Comparison of ENCODE assay signal across 17 mouse cellular contexts in genomic region chr3:105865122-105865521, GRCm38 (mm10). TPM values are rescaled to one million over a fixed set of nuclear protein-coding genes. Genes with fewer than 3 reads are reported as not detected.
DNase-seq lines count a peak whose midpoint lies in the region; ATAC-seq and TF ChIP-seq lines count a peak whose summit lies in the region.
"Had no signal": no experiment of that assay in that cellular context is flagged by ENCODE, and none has a peak within 500 bp of the region (broad histone marks: within the 10 kb centered on the region; RNA-seq: fewer than 3 reads in every experiment).

No protein-coding gene starts in this region.

- no peak for TF ChIP-seq RAD21 in CH12.LX (IDR thresholded peaks at IDR 0.05; ENCODE audit: low read depth, low read length)

- no peaks in the 10 kb centered on the region for H3K79me2 ChIP-seq in CH12.LX (replicated peaks; ENCODE audit: control insufficient read depth, extremely low read depth, insufficient read depth, poor library complexity, severe bottlenecking)

- H3K4me3 ChIP-seq in CH12.LX (replicated peaks in 1 of 3; ENCODE audit: low read depth in 2 of 3, low read length in 2 of 3, poor library complexity in 1 of 3) = no peak overlapping the region
- no peak overlapping the region for H3K4me3 ChIP-seq in brown adipose tissue, adult 24 weeks (ENCODE audit: insufficient read depth, low read depth, low read length)
- H3K4me3 ChIP-seq: liver, embryonic 13.5 days; megakaryocyte, embryonic 14.5 days; myocyte had no signal

- TF ChIP-seq EP300 in CH12.LX (IDR thresholded peaks at IDR 0.05; ENCODE audit: low read length) = no peak

- DNase-seq in layer of hippocampus, adult 18-20 months (ENCODE audit: low spot score in 2 of 2) = peak; percentile 20 to 21
- DNase-seq in layer of hippocampus, postnatal 25 days (ENCODE audit: extremely low spot score in 1 of 2, low spot score in 1 of 2) = no peak
- no peak for DNase-seq in CH12.LX (ENCODE audit: extremely low read depth)
- DNase-seq in Muller cell, postnatal 12 days (ENCODE audit: inconsistent ontology term) = no peak
- no peak for DNase-seq in heart, postnatal 14 days
- no peak for DNase-seq in adrenal gland, postnatal 4 days (ENCODE audit: low spot score in 2 of 2)
- DNase-seq: adrenal gland, postnatal 14 days; cerebellum, adult 2 months; heart, adult 18-20 months; heart, postnatal 4 days; liver, embryonic 13.5 days had no signal

- H3K4me2 ChIP-seq in CH12.LX (ENCODE audit: insufficient read depth, low read depth, poor library complexity, severe bottlenecking) = peak overlapping the region; percentile 9
- H3K4me2 ChIP-seq: liver, embryonic 13.5 days had no signal

- peak; percentile 46; the same call in 1 of the 2 replicates for ATAC-seq in megakaryocyte-erythroid progenitor cell, adult 5-6 weeks (replicated peaks; ENCODE audit: low FRiP score, low TSS enrichment, poor library complexity, severe bottlenecking)
- ATAC-seq: forebrain, embryonic 16.5 days had no signal

- H3K27ac ChIP-seq in CH12.LX (ENCODE audit: insufficient read depth, low read depth) = no peak overlapping the region
- H3K27ac ChIP-seq in brown adipose tissue, adult 24 weeks (replicated peaks; ENCODE audit: low read depth, low read length) = 0 out of 2 replicates have a peak overlapping the region, but pooled peaks have one; percentile 20
- H3K27ac ChIP-seq: liver, embryonic 13.5 days had no signal

- no peaks in the 10 kb centered on the region for H3K27me3 ChIP-seq in CH12.LX (replicated peaks)
- H3K27me3 ChIP-seq: liver, embryonic 13.5 days; megakaryocyte, embryonic 14.5 days had no signal

- peak overlapping the region; percentile 20; the same call in 1 of the 2 replicates for H3K9ac ChIP-seq in CH12.LX (ENCODE audit: insufficient read depth, low read depth)
- H3K9ac ChIP-seq: liver, embryonic 13.5 days had no signal

- H3K4me1 ChIP-seq in CH12.LX (ENCODE audit: control insufficient read depth in 1 of 2, insufficient read depth in 2 of 2) = peaks cover 21 to 45% of the 10 kb centered on the region in 2 experiments
- peaks cover 25% of the 10 kb centered on the region for H3K4me1 ChIP-seq in brown adipose tissue, adult 24 weeks (ENCODE audit: control insufficient read depth, insufficient read depth, insufficient read length, low read length)

- TF ChIP-seq POLR2A in CH12.LX (IDR thresholded peaks at IDR 0.05; ENCODE audit: low read depth, low read length) = no peak

- no peaks in the 10 kb centered on the region for H3K9me3 ChIP-seq in CH12.LX (replicated peaks; ENCODE audit: low read length)
- H3K9me3 ChIP-seq: liver, embryonic 13.5 days; megakaryocyte, embryonic 14.5 days had no signal

- no peak for TF ChIP-seq CTCF in CH12.LX (conservative IDR thresholded peaks at IDR 0.05 in 1 of 2, IDR thresholded peaks at IDR 0.05 in 1 of 2; ENCODE audit: low read depth in 2 of 2, low read length in 2 of 2)

- in situ Hi-C loops in CH12.LX (cut with MboI; ENCODE audit: low pct_ligation_motif_present, low pct_unique_long_range_greater_than_20kb, low sequenced_read_pairs) = no loop called here

- dilution Hi-C loops in CH12.LX (cut with MboI; ENCODE audit: extremely low pct_ligation_motif_present, extremely low pct_unique_long_range_greater_than_20kb, low sequenced_read_pairs) = no loop called here

- intact Hi-C loops in heart, postnatal 14 days (cut with DNase I) = no loop called here

- no peaks in the 10 kb centered on the region for H3K36me3 ChIP-seq in CH12.LX (replicated peaks in 1 of 2; ENCODE audit: control insufficient read depth in 1 of 2, insufficient read depth in 1 of 2, low read length in 1 of 2)
- H3K36me3 ChIP-seq: liver, embryonic 13.5 days had no signal

TF ChIP-seq in CH12.LX, 34 proteins besides CTCF, POLR2A, EP300 and RAD21:
- TF ChIP-seq TCF12 (IDR thresholded peaks at IDR 0.05; ENCODE audit: low read depth, low read length) (no peak), MAZ (IDR thresholded peaks at IDR 0.05; ENCODE audit: low read depth, low read length) (no peak), ELF1 (IDR thresholded peaks at IDR 0.05; ENCODE audit: low read depth, low read length) (no peak), ZNF384 (IDR thresholded peaks at IDR 0.05; ENCODE audit: low read depth, low read length) (no peak), UBTF (IDR thresholded peaks at IDR 0.05; ENCODE audit: low read depth, low read length) (no peak), ZC3H11A (IDR thresholded peaks at IDR 0.05; ENCODE audit: low read depth, low read length) (no peak), NELFE (IDR thresholded peaks at IDR 0.05; ENCODE audit: low read depth, low read length) (no peak), E2F4 (IDR thresholded peaks at IDR 0.05; ENCODE audit: insufficient replicate concordance, low read depth, low read length) (no peak), ZKSCAN1 (IDR thresholded peaks at IDR 0.05; ENCODE audit: borderline replicate concordance, low read depth, low read length) (no peak), ZMIZ1 (IDR thresholded peaks at IDR 0.05; ENCODE audit: low read depth, low read length) (no peak), KAT2A (IDR thresholded peaks at IDR 0.05; ENCODE audit: insufficient replicate concordance, low read length) (no peak), SMC3 (IDR thresholded peaks at IDR 0.05; ENCODE audit: low read depth, low read length) (no peak), MEF2A (IDR thresholded peaks at IDR 0.05; ENCODE audit: borderline replicate concordance, low read depth, low read length) (no peak)

RNA-seq across cellular contexts. Expression of gene Adora3, which starts 5.5 kb away (rescaled TPM):
- total RNA-seq in layer of hippocampus, adult 18-20 months (2021) = 1 to 10 TPM; 1.1 to 1.4 TPM
- under 1 TPM; 0.69 to 0.89 TPM for total RNA-seq in layer of hippocampus, postnatal 25 days (2021)
- 1.1 and 1.2 TPM in 2 replicates for total RNA-seq in CH12.LX (2012; rRNA removed)
- 0.54 and 0.73 TPM in 2 replicates for total RNA-seq in CH12.LX (2014; rRNA removed)
- 1.3 and 1.4 TPM in 2 replicates for polyA plus RNA-seq in CH12.LX (2012; ENCODE audit: insufficient read length, low read depth)
- polyA plus RNA-seq in brown adipose tissue, adult 24 weeks (2012; ENCODE audit: insufficient read depth, insufficient read length, missing spikeins) = not detected in 2 replicates
- total RNA-seq in megakaryocyte-erythroid progenitor cell, adult 5-6 weeks (2014; fragmentation: Nextera tagmentation) = not detected in 2 replicates
- not detected in 2 replicates for total RNA-seq in megakaryocyte-erythroid progenitor cell, adult 5-6 weeks (2017)
- under 1 TPM in 1 of 2 experiments, not detected in 1; 0.24 TPM for total RNA-seq in heart, postnatal 14 days (2021)
- under 1 TPM; 0.17 to 0.25 TPM for total RNA-seq in adrenal gland, postnatal 4 days (2021)
- total RNA-seq: heart, adult 18-20 months; heart, postnatal 4 days had no signal
- polyA plus RNA-seq: myocyte had no signal

RNA-seq across cellular contexts. Expression of gene Tmigd3, which starts 5.6 kb away (rescaled TPM):
- under 1 TPM in 1 of 2 experiments, not detected in 1; 0.51 TPM for total RNA-seq in layer of hippocampus, adult 18-20 months (2021)
- total RNA-seq in layer of hippocampus, postnatal 25 days (2021) = not detected
- 0.25 TPM in 1 of 2 replicates, not detected in the other for total RNA-seq in CH12.LX (2012; rRNA removed)
- total RNA-seq in CH12.LX (2014; rRNA removed) = not detected in 2 replicates
- polyA plus RNA-seq in CH12.LX (2012; ENCODE audit: insufficient read length, low read depth) = 1.3 TPM in 1 of 2 replicates, not detected in the other
- not detected in 2 replicates for polyA plus RNA-seq in brown adipose tissue, adult 24 weeks (2012; ENCODE audit: insufficient read depth, insufficient read length, missing spikeins)
- total RNA-seq in megakaryocyte-erythroid progenitor cell, adult 5-6 weeks (2014; fragmentation: Nextera tagmentation) = not detected in 2 replicates
- not detected in 2 replicates for total RNA-seq in megakaryocyte-erythroid progenitor cell, adult 5-6 weeks (2017)
- under 1 TPM in 1 of 2 experiments, not detected in 1; 0.24 TPM for total RNA-seq in heart, postnatal 14 days (2021)
- total RNA-seq in adrenal gland, postnatal 4 days (2021) = under 1 TPM in 1 of 2 experiments, not detected in 1; 0.25 TPM
- total RNA-seq: adrenal gland, postnatal 14 days; left cerebral cortex, adult 18-20 months had no signal
- polyA plus RNA-seq: forebrain, embryonic 16.5 days had no signal

Comparison
In these comparisons a context has a peak if more than half of its experiments do, and no peak if none do; other contexts are left out.
1. DNase-seq: peak in layer of hippocampus, adult 18-20 months (2 of 2); none in layer of hippocampus, postnatal 25 days (0 of 2), CH12.LX (single experiment), Muller cell, postnatal 12 days (single experiment), heart, postnatal 14 days (0 of 2) and adrenal gland, postnatal 4 days (0 of 2).